Mouse (Mus musculus): ENCODE measurements around the gene Serpine1. TPM values are rescaled to one million over a fixed set of nuclear protein-coding genes. Genes with fewer than 3 reads are reported as not detected.

Gene Serpine1
- polyA plus RNA-seq, 1 experiment from 2014 or later, result 0.32 TPM

GRCm38 (mm10) chr5:137111542-137112408 is 39.7 kb upstream of the Serpine1 start:
- peaks cover 10% of the 10 kb centered on the region; the same call in 1 of the 2 replicates for H3K4me1 ChIP-seq (ENCODE audit: control insufficient read depth, insufficient read depth, low read length)
- H3K9me3 ChIP-seq (ENCODE audit: control insufficient read depth, low read length), result peaks cover 6% of the 10 kb centered on the region
- ATAC-seq (ENCODE audit: low FRiP score, low TSS enrichment), result no peak
- H3K9ac ChIP-seq (ENCODE audit: low read depth, low read length), result no peak overlapping the region
- no peak overlapping the region for H3K4me2 ChIP-seq (replicated peaks; ENCODE audit: low read depth, low read length)
- no peak overlapping the region for H3K4me3 ChIP-seq (ENCODE audit: low read length)
- WGBS, result 75% methylated on average over 5 of the region's 5 CpGs
- peaks cover 16% of the 10 kb centered on the region for H3K36me3 ChIP-seq (ENCODE audit: control insufficient read depth, insufficient read depth, low read length)
- H3K27me3 ChIP-seq (ENCODE audit: control insufficient read depth, insufficient read depth, low read length), result no peaks in the 10 kb centered on the region
- no peak overlapping the region for H3K27ac ChIP-seq (ENCODE audit: low read depth, low read length)

GRCm38 (mm10) chr5:137110863-137111262 is 38.8 kb upstream of the Serpine1 start:
- no peak overlapping the region for H3K4me2 ChIP-seq (replicated peaks; ENCODE audit: low read depth, low read length)
- H3K36me3 ChIP-seq (ENCODE audit: control insufficient read depth, insufficient read depth, low read length), result peaks cover 16% of the 10 kb centered on the region
- H3K27me3 ChIP-seq (ENCODE audit: control insufficient read depth, insufficient read depth, low read length), result no peaks in the 10 kb centered on the region
- 94% methylated on average over 12 of the region's 12 CpGs for WGBS
- H3K4me3 ChIP-seq (ENCODE audit: low read length), result no peak overlapping the region
- 0 out of 2 replicates have a peak, but pooled peaks cover 6% of the 10 kb centered on the region for H3K4me1 ChIP-seq (ENCODE audit: control insufficient read depth, insufficient read depth, low read length)
- H3K9me3 ChIP-seq (ENCODE audit: control insufficient read depth, low read length), result peaks cover 6% of the 10 kb centered on the region
- H3K27ac ChIP-seq (ENCODE audit: low read depth, low read length), result no peak overlapping the region
- H3K9ac ChIP-seq (ENCODE audit: low read depth, low read length), result no peak overlapping the region
- no peak for ATAC-seq (ENCODE audit: low FRiP score, low TSS enrichment)

- Histone ChIP-seq H3K36me3 (ENCODE audit: control insufficient read depth, insufficient read depth, low read length) (peaks cover 16% of the 10 kb centered on the region), H3K9me3 (ENCODE audit: control insufficient read depth, low read length) (peaks cover 6% of the 10 kb centered on the region), H3K27me3 (ENCODE audit: control insufficient read depth, insufficient read depth, low read length) (no peaks in the 10 kb centered on the region), H3K4me1 (ENCODE audit: control insufficient read depth, insufficient read depth, low read length) (0 out of 2 replicates have a peak, but pooled peaks cover under 1% of the 10 kb centered on the region), H3K4me2 (replicated peaks; ENCODE audit: low read depth, low read length) (no peak overlapping the region), H3K27ac (ENCODE audit: low read depth, low read length) (no peak overlapping the region), H3K4me3 (ENCODE audit: low read length) (no peak overlapping the region), H3K9ac (ENCODE audit: low read depth, low read length) (no peak overlapping the region)
- no peak for ATAC-seq (ENCODE audit: low FRiP score, low TSS enrichment)
- WGBS, result 58% methylated on average over 25 of the region's 25 CpGs
These were observed 38.0 kb upstream of the Serpine1 start for GRCm38 (mm10) chr5:137109941-137110593.

- H3K4me2 ChIP-seq (replicated peaks; ENCODE audit: low read depth, low read length), result no peak overlapping the region
- ATAC-seq (ENCODE audit: low FRiP score, low TSS enrichment), result no peak
- no peak overlapping the region for H3K27ac ChIP-seq (ENCODE audit: low read depth, low read length)
- WGBS, result 64% methylated on average over 6 of the region's 6 CpGs
- H3K4me3 ChIP-seq (ENCODE audit: low read length), result no peak overlapping the region
- H3K4me1 ChIP-seq (ENCODE audit: control insufficient read depth, insufficient read depth, low read length), result no peaks in the 10 kb centered on the region
- H3K9me3 ChIP-seq (ENCODE audit: control insufficient read depth, low read length), result peaks cover 2% of the 10 kb centered on the region
- H3K27me3 ChIP-seq (ENCODE audit: control insufficient read depth, insufficient read depth, low read length), result no peaks in the 10 kb centered on the region
- H3K36me3 ChIP-seq (ENCODE audit: control insufficient read depth, insufficient read depth, low read length), result peaks cover 5% of the 10 kb centered on the region; the same call in 1 of the 2 replicates
- no peak overlapping the region for H3K9ac ChIP-seq (ENCODE audit: low read depth, low read length)
These were observed 36.0 kb upstream of the Serpine1 start for GRCm38 (mm10) chr5:137108111-137108510.

- H3K27me3 ChIP-seq (ENCODE audit: control insufficient read depth, insufficient read depth, low read length), result no peaks in the 10 kb centered on the region
- no peaks in the 10 kb centered on the region for H3K4me1 ChIP-seq (ENCODE audit: control insufficient read depth, insufficient read depth, low read length)
- no peak overlapping the region for H3K4me3 ChIP-seq (ENCODE audit: low read length)
- no peak overlapping the region for H3K27ac ChIP-seq (ENCODE audit: low read depth, low read length)
- H3K9me3 ChIP-seq (ENCODE audit: control insufficient read depth, low read length), result no peaks in the 10 kb centered on the region
- H3K36me3 ChIP-seq (ENCODE audit: control insufficient read depth, insufficient read depth, low read length), result peaks cover 2% of the 10 kb centered on the region; the same call in 1 of the 2 replicates
- ATAC-seq (ENCODE audit: low FRiP score, low TSS enrichment), result no peak
- no peak overlapping the region for H3K9ac ChIP-seq (ENCODE audit: low read depth, low read length)
- WGBS, result 64% methylated on average over 8 of the region's 8 CpGs
- no peak overlapping the region for H3K4me2 ChIP-seq (replicated peaks; ENCODE audit: low read depth, low read length)
These were observed 35.6 kb upstream of the Serpine1 start for GRCm38 (mm10) chr5:137107670-137108069.

GRCm38 (mm10) chr5:137107024-137107423 is 35.0 kb upstream of the Serpine1 start:
- H3K9ac ChIP-seq (ENCODE audit: low read depth, low read length), result no peak overlapping the region
- H3K4me3 ChIP-seq (ENCODE audit: low read length), result no peak overlapping the region
- no peaks in the 10 kb centered on the region for H3K36me3 ChIP-seq (ENCODE audit: control insufficient read depth, insufficient read depth, low read length)
- 6% methylated on average over 6 of the region's 6 CpGs for WGBS
- ATAC-seq (ENCODE audit: low FRiP score, low TSS enrichment), result no peak
- no peaks in the 10 kb centered on the region for H3K9me3 ChIP-seq (ENCODE audit: control insufficient read depth, low read length)
- no peak overlapping the region for H3K4me2 ChIP-seq (replicated peaks; ENCODE audit: low read depth, low read length)
- H3K27ac ChIP-seq (ENCODE audit: low read depth, low read length), result no peak overlapping the region
- no peaks in the 10 kb centered on the region for H3K4me1 ChIP-seq (ENCODE audit: control insufficient read depth, insufficient read depth, low read length)
- no peaks in the 10 kb centered on the region for H3K27me3 ChIP-seq (ENCODE audit: control insufficient read depth, insufficient read depth, low read length)

GRCm38 (mm10) chr5:137106434-137106833 is 34.4 kb upstream of the Serpine1 start:
- H3K4me1 ChIP-seq (ENCODE audit: control insufficient read depth, insufficient read depth, low read length), result no peaks in the 10 kb centered on the region
- no peak overlapping the region for H3K4me3 ChIP-seq (ENCODE audit: low read length)
- H3K27me3 ChIP-seq (ENCODE audit: control insufficient read depth, insufficient read depth, low read length), result no peaks in the 10 kb centered on the region
- WGBS, result 75% methylated on average over 4 of the region's 4 CpGs
- H3K9ac ChIP-seq (ENCODE audit: low read depth, low read length), result no peak overlapping the region
- no peak overlapping the region for H3K27ac ChIP-seq (ENCODE audit: low read depth, low read length)
- no peaks in the 10 kb centered on the region for H3K36me3 ChIP-seq (ENCODE audit: control insufficient read depth, insufficient read depth, low read length)
- no peak overlapping the region for H3K4me2 ChIP-seq (replicated peaks; ENCODE audit: low read depth, low read length)
- H3K9me3 ChIP-seq (ENCODE audit: control insufficient read depth, low read length), result no peaks in the 10 kb centered on the region
- ATAC-seq (ENCODE audit: low FRiP score, low TSS enrichment), result no peak

- Histone ChIP-seq H3K4me2 (replicated peaks; ENCODE audit: low read depth, low read length) (no peak overlapping the region), H3K4me1 (ENCODE audit: control insufficient read depth, insufficient read depth, low read length) (no peaks in the 10 kb centered on the region), H3K27me3 (ENCODE audit: control insufficient read depth, insufficient read depth, low read length) (no peaks in the 10 kb centered on the region), H3K9ac (ENCODE audit: low read depth, low read length) (no peak overlapping the region), H3K27ac (ENCODE audit: low read depth, low read length) (no peak overlapping the region), H3K9me3 (ENCODE audit: control insufficient read depth, low read length) (no peaks in the 10 kb centered on the region), H3K4me3 (ENCODE audit: low read length) (no peak overlapping the region), H3K36me3 (ENCODE audit: control insufficient read depth, insufficient read depth, low read length) (no peaks in the 10 kb centered on the region)
- no peak for ATAC-seq (ENCODE audit: low FRiP score, low TSS enrichment)
- 86% methylated on average over 2 of the region's 2 CpGs for WGBS
These were observed 31.9 kb upstream of the Serpine1 start for GRCm38 (mm10) chr5:137103969-137104368.
